Mouse (Mus musculus) midbrain, embryonic 15.5 days (tissue): ENCODE results near the gene Kdr. TPM values are rescaled to one million over a fixed set of nuclear protein-coding genes. Genes with fewer than 3 reads are reported as not detected.

ENCODE experiments used
- ATAC-seq: fragments of 200-750 bp; cut with Nextera tagmentation; replicated peaks from 2 replicates; pipeline ENCODE4 v1.8.0; 2017; ENCODE audit warnings: moderate TSS enrichment
- H3K27ac ChIP-seq: fragments of 300-500 bp; sonication (generic); 2 replicates; pipeline ENCODE4 v1.5.1; 2015; ENCODE audit warnings: mild to moderate bottlenecking, inconsistent platforms
- H3K27me3 ChIP-seq: fragments of 300-500 bp; sonication (generic); replicated peaks from 2 replicates; pipeline ENCODE4 v1.6.1; 2015; ENCODE audit warnings: inconsistent platforms
- H3K36me3 ChIP-seq: fragments of 300-500 bp; sonication (generic); replicated peaks from 2 replicates; pipeline ENCODE4 v1.6.1; 2015; ENCODE audit warnings: inconsistent platforms
- H3K4me1 ChIP-seq: fragments of 300-500 bp; sonication (generic); 2 replicates; pipeline ENCODE4 v1.6.1; 2015; ENCODE audit warnings: inconsistent platforms
- H3K4me2 ChIP-seq: fragments of 300-500 bp; sonication (generic); 2 replicates; pipeline ENCODE4 v1.6.1; 2015; ENCODE audit warnings: inconsistent platforms, mild to moderate bottlenecking, moderate library complexity
- H3K4me3 ChIP-seq: fragments of 300-500 bp; sonication (generic); 2 replicates; pipeline ENCODE4 v1.5.1; 2015; ENCODE audit warnings: mild to moderate bottlenecking, inconsistent platforms
- H3K9ac ChIP-seq: fragments of 300-500 bp; sonication (generic); 2 replicates; pipeline ENCODE4 v1.6.1; 2015; ENCODE audit warnings: mild to moderate bottlenecking, inconsistent platforms
- H3K9me3 ChIP-seq: fragments of 300-500 bp; sonication (generic); 2 replicates; pipeline ENCODE4 v1.6.1; 2016; ENCODE audit warnings: inconsistent platforms
- WGBS: fragments of 180-500 bp; shearing (Covaris S2); methylation state at CpG from one replicate; pipeline ENCODE4 v1.1.7; 2015; ENCODE audit warnings: mixed read lengths; 5-methylcytosine and 5-hydroxymethylcytosine counted together
- polyA plus RNA-seq: library from polyadenylated mRNA; unstranded; fragments of >200 nt; fragmentation: Nextera tagmentation; extraction: Ambion mirVana; gene quantifications from 2 replicates; pipeline ENCODE4 v1.2.1, GENCODE M21; 2015

The Kdr gene
- polyA plus RNA-seq, 1 experiment from 2014 or later, result 25.4 TPM

DNA sequence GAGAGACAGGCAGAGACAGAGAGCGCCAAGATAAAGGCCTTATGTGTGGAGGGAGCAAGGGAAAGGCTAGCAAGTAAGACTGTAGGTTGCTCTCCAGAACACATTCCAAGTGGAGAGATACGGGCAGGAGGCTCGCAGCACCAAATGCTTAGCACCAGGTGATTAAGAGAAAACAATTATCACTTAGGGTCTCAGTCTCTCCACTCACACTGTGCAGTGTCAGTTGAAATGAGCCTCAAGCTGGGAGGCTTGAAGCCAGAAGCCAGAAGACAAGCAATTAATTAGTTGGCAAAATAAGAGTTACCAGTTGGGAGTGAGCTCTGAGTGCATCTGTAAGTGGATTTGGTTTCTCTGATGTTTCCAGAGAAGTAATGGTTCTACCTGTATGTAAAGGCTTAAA, 24.0 kb downstream of the Kdr start:
- Histone ChIP-seq H3K9ac (no peak overlapping the region), H3K36me3 (no peaks in the 10 kb centered on the region), H3K27me3 (no peaks in the 10 kb centered on the region), H3K4me2 (no peak overlapping the region), H3K27ac (no peak overlapping the region), H3K4me3 (no peak overlapping the region), H3K4me1 (no peaks in the 10 kb centered on the region), H3K9me3 (no peaks in the 10 kb centered on the region)
- no peak for ATAC-seq
- WGBS, result 69% methylated on average over 3 of the region's 3 CpGs

GRCm38 (mm10) chr5:75952131-75952795, 26.0 kb downstream of the Kdr start:
- H3K27ac ChIP-seq, result no peak overlapping the region
- H3K4me2 ChIP-seq, result no peak overlapping the region
- no peak overlapping the region for H3K9ac ChIP-seq
- WGBS, result 42% methylated on average over 8 of the region's 8 CpGs
- no peak for ATAC-seq
- no peaks in the 10 kb centered on the region for H3K9me3 ChIP-seq
- no peaks in the 10 kb centered on the region for H3K4me1 ChIP-seq
- H3K36me3 ChIP-seq, result no peaks in the 10 kb centered on the region
- no peak overlapping the region for H3K4me3 ChIP-seq
- no peaks in the 10 kb centered on the region for H3K27me3 ChIP-seq

DNA sequence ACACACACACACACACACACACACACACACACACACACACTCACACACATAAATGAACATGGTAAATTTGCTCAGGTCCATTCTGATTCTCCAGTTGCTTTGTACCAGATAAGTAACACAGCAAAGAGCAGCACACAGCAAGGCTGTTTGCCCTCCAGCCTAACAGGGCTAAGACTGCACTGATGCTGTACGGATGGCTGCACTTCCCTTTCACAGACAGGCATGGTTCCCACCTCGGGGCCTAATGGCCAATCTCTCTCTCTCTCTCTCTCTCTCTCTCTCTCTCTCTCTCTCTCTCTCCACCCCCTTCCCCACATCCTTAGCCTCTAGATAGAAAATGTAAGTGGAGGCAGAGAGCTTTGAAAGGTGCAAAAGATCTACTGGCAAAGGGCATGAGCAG, 27.4 kb downstream of the Kdr start:
- Histone ChIP-seq H3K36me3 (no peaks in the 10 kb centered on the region), H3K9ac (no peak overlapping the region), H3K4me2 (no peak overlapping the region), H3K4me3 (no peak overlapping the region), H3K4me1 (no peaks in the 10 kb centered on the region), H3K27me3 (no peaks in the 10 kb centered on the region), H3K27ac (no peak overlapping the region), H3K9me3 (no peaks in the 10 kb centered on the region)
- ATAC-seq, result no peak
- WGBS, result 21% methylated on average over 2 of the region's 2 CpGs

- no peak overlapping the region for H3K4me3 ChIP-seq
- H3K27ac ChIP-seq, result no peak overlapping the region
- no peaks in the 10 kb centered on the region for H3K36me3 ChIP-seq
- no peak overlapping the region for H3K9ac ChIP-seq
- no peak overlapping the region for H3K4me2 ChIP-seq
- no peaks in the 10 kb centered on the region for H3K27me3 ChIP-seq
- no peaks in the 10 kb centered on the region for H3K4me1 ChIP-seq
- ATAC-seq, result no peak
- H3K9me3 ChIP-seq, result no peaks in the 10 kb centered on the region
- 76% methylated on average over 4 of the region's 4 CpGs for WGBS
Measured at GRCm38 (mm10) chr5:75945394-75945793, 32.9 kb downstream of the Kdr start.

DNA sequence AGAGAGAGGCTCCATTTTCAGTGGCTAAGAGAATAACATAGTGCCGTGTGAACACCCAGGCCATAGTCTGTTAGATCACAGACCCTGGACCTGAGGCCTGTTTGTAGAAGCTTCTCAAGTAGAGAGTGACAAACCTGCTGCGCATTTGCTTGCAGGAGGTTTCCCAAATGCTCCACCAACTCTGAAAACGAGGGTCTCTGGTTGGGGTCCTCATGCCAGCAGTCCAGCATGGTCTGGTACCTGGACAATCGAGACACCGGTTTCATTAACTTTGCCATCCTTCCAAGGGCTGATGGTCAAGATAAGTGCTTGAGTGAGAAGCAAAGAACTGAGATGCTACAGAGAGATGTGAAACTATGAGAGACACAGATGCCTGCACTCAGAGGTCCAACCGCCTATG, 35.0 kb downstream of the Kdr start:
- Histone ChIP-seq H3K4me2 (no peak overlapping the region), H3K9ac (no peak overlapping the region), H3K27me3 (no peaks in the 10 kb centered on the region), H3K9me3 (no peaks in the 10 kb centered on the region), H3K27ac (no peak overlapping the region), H3K4me1 (no peaks in the 10 kb centered on the region), H3K36me3 (no peaks in the 10 kb centered on the region), H3K4me3 (no peak overlapping the region)
- 97% methylated on average over 6 of the region's 6 CpGs for WGBS
- no peak for ATAC-seq

- no peaks in the 10 kb centered on the region for H3K27me3 ChIP-seq
- no peak for ATAC-seq
- no peaks in the 10 kb centered on the region for H3K36me3 ChIP-seq
- no peak overlapping the region for H3K27ac ChIP-seq
- H3K4me3 ChIP-seq, result no peak overlapping the region
- H3K9me3 ChIP-seq, result no peaks in the 10 kb centered on the region
- H3K4me2 ChIP-seq, result no peak overlapping the region
- H3K4me1 ChIP-seq, result no peaks in the 10 kb centered on the region
- 20% methylated on average over 11 of the region's 11 CpGs for WGBS
- no peak overlapping the region for H3K9ac ChIP-seq
Measured at GRCm38 (mm10) chr5:75941775-75942580, 36.3 kb downstream of the Kdr start.

GRCm38 (mm10) chr5:75939144-75939732, 39.0 kb downstream of the Kdr start:
- 53% methylated on average over 8 of the region's 8 CpGs for WGBS
- Histone ChIP-seq H3K4me2 (no peak overlapping the region), H3K9ac (no peak overlapping the region), H3K4me1 (no peaks in the 10 kb centered on the region), H3K27me3 (no peaks in the 10 kb centered on the region), H3K27ac (0 out of 2 replicates have a peak overlapping the region, but pooled peaks have one; percentile 25), H3K4me3 (no peak overlapping the region), H3K36me3 (no peaks in the 10 kb centered on the region), H3K9me3 (no peaks in the 10 kb centered on the region)
- ATAC-seq, result no peak

DNA sequence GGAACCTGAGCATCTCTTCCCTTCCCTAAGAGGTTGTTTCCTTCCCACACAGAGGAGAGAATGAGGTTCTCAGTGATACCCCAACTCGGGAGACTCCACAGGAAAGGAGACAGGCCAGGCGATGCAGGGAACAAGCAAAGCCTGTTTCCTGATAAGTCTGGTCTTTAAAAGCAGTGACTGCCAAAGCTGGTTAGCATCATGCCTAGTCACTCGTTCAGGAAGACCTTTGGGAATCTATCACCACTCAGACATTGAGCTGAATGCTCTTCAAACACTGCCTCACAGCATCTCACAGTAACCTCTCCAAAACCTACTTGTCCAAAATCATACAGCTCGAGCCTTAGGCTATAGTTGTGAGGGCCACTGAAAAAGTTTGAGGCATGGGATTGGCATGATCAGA, 40.2 kb downstream of the Kdr start:
- no peak for ATAC-seq
- Histone ChIP-seq H3K9ac (no peak overlapping the region), H3K27ac (no peak overlapping the region), H3K4me2 (no peak overlapping the region), H3K9me3 (no peaks in the 10 kb centered on the region), H3K27me3 (no peaks in the 10 kb centered on the region), H3K4me1 (no peaks in the 10 kb centered on the region), H3K4me3 (no peak overlapping the region), H3K36me3 (no peaks in the 10 kb centered on the region)
- 85% methylated on average over 4 of the region's 4 CpGs for WGBS

GRCm38 (mm10) chr5:75936223-75936622, 42.0 kb downstream of the Kdr start:
- H3K4me1 ChIP-seq, result no peaks in the 10 kb centered on the region
- no peaks in the 10 kb centered on the region for H3K36me3 ChIP-seq
- no peak overlapping the region for H3K4me2 ChIP-seq
- no peak overlapping the region for H3K4me3 ChIP-seq
- ATAC-seq, result no peak
- H3K27ac ChIP-seq, result no peak overlapping the region
- no peaks in the 10 kb centered on the region for H3K27me3 ChIP-seq
- no peak overlapping the region for H3K9ac ChIP-seq
- no peaks in the 10 kb centered on the region for H3K9me3 ChIP-seq
- 76% methylated on average over 6 of the region's 6 CpGs for WGBS

DNA sequence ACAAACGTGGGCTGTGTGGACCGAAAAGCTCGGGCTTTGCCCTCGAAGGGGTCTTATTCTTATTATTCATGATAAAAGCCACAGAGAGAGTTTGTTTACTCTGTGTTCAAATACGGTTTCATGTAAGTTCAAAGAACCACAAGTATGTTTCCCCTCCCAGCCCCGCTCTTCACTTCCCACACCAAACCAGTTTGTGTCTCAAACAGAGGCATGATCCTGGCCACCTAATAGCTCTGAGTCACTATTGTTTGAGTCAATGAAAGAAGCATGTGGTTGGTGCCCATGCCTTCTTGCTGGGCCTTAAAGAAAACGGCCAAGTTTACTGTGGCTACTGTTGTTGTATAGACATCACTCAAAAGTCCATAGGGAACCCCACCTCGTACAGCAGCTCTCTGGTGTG, 43.0 kb downstream of the Kdr start:
- WGBS, result 87% methylated on average over 8 of the region's 8 CpGs
- Histone ChIP-seq H3K9me3 (no peaks in the 10 kb centered on the region), H3K4me2 (no peak overlapping the region), H3K9ac (no peak overlapping the region), H3K4me3 (no peak overlapping the region), H3K36me3 (no peaks in the 10 kb centered on the region), H3K27ac (no peak overlapping the region), H3K4me1 (no peaks in the 10 kb centered on the region), H3K27me3 (no peaks in the 10 kb centered on the region)
- no peak for ATAC-seq

- Histone ChIP-seq H3K9ac (no peak overlapping the region), H3K27ac (no peak overlapping the region), H3K4me1 (no peaks in the 10 kb centered on the region), H3K27me3 (no peaks in the 10 kb centered on the region), H3K36me3 (no peaks in the 10 kb centered on the region), H3K9me3 (no peaks in the 10 kb centered on the region), H3K4me2 (no peak overlapping the region), H3K4me3 (no peak overlapping the region)
- ATAC-seq, result no peak
- WGBS, result 89% methylated on average over 10 of the region's 10 CpGs
Measured at GRCm38 (mm10) chr5:75934201-75934600, 44.1 kb downstream of the Kdr start.

DNA sequence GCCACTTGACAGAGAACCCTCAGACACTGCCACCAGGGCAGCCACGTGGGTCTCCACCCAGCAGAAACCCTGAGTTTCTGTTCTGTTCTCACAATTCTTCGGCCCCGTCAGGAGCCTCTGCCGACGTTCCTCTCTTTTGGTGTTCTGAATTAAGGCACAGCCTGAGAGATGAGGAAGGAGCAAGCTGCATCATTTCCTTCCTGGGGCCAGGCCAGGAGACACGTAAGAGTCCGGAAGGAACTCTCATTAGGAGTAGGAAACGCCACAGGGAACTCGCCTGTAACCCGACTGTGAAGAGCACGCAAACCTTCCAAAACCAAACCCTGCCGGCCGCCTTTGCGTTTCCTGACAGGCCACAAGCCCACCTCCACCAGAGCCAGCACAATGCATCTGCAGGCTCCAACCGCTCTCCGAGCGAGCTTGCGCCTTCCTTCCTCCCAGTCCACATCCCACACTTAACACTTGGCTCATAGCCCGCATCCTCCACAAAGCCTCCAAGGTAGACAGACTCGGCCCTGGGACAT, 44.7 kb downstream of the Kdr start:
- Histone ChIP-seq H3K27ac (no peak overlapping the region), H3K36me3 (no peaks in the 10 kb centered on the region), H3K27me3 (no peaks in the 10 kb centered on the region), H3K9me3 (no peaks in the 10 kb centered on the region), H3K4me3 (no peak overlapping the region), H3K4me1 (no peaks in the 10 kb centered on the region), H3K4me2 (no peak overlapping the region), H3K9ac (no peak overlapping the region)
- no peak for ATAC-seq
- 86% methylated on average over 20 of the region's 20 CpGs for WGBS
